Mouse (Mus musculus) CD4-positive, CD25-positive, alpha-beta regulatory T cell, adult 9 weeks (primary cell): ENCODE results near the gene Tbc1d12. TPM values are rescaled to one million over a fixed set of nuclear protein-coding genes. Genes with fewer than 3 reads are reported as not detected.

Source experiments
- polyA plus RNA-seq: library from polyadenylated mRNA; unstranded; fragments of 100-300 nt; shearing (Covaris generic); gene quantifications from one replicate; pipeline ENCODE4 v1.2.1, GENCODE M21; 2017

Tbc1d12 gene
- polyA plus RNA-seq: 0.42 TPM

DNA sequence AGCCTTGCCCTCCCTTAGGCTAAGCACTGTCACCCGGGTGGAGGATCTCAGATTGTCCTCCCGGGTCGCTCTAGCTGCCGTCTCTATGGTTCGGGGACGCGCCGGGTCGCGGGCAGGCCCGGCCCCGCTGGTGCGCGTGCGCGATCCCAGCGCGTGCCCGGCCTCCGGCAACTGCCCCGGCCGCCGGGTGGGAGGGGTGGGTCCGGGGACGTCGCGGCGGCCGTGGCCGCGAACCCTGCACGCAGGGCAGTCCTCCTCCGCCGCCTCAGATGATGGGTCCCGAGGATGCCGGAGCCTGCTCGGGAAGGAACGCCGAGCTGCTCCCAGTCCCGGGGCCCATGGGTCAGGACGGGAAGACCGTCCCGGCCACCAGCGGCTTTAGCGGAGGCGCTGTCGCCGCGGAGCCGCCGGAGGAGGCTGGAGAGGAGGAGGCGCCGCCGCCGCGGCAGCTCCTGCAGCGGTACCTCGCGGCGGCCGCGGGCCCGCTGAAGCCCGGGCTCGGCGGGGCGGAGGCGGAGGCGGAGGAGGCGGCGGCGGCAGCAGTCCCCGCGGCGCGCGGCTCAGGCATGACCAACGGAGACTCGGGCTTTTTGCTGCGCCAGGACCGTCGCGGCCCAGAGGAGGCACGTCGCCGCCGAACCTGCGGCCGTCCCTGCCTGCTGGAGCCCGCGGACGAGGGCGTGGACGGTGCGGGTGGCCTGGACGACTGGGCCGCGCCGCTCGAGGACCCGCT is at the start of gene Tbc1d12:
Gene Tbc1d12 (plus strand): TSS at position 142 of the 733 bp plus-strand sequence.

DNA sequence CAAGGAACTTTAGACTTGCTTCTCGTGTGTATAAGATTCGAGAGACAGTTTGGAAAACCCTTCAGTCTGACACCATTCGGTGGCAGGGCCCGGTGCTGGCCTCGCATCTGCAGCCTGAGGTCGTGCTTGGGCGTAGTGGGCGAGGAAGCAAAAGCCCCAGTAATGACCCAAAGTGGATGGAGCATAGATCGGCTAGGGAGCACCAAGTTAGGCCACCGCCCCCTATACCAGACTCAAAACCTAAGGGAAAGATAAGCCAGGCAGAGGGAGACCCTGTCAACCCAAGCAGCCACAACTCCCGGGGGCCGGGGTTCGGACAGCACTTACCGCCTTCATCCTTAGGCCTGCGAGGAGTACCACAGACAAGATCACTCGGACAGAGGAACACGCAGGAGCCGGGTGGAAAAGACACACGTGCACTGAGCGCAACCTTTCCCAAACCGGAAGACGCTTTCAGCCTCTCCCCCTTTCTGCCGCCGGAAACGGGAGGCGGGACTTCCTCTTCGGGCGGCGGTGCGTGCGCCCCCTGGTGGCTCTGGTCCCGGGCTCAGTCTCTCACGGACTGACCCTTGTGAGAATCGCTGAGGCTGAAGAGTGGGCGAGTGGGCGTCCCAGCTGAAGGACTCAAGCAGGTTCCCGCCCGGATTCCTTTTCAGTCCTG is 17.5 kb upstream of the Tbc1d12 start, which contains the start of gene Noc3l:
Gene Noc3l (minus strand): TSS at position 472 of the 661 bp plus-strand sequence.

DNA sequence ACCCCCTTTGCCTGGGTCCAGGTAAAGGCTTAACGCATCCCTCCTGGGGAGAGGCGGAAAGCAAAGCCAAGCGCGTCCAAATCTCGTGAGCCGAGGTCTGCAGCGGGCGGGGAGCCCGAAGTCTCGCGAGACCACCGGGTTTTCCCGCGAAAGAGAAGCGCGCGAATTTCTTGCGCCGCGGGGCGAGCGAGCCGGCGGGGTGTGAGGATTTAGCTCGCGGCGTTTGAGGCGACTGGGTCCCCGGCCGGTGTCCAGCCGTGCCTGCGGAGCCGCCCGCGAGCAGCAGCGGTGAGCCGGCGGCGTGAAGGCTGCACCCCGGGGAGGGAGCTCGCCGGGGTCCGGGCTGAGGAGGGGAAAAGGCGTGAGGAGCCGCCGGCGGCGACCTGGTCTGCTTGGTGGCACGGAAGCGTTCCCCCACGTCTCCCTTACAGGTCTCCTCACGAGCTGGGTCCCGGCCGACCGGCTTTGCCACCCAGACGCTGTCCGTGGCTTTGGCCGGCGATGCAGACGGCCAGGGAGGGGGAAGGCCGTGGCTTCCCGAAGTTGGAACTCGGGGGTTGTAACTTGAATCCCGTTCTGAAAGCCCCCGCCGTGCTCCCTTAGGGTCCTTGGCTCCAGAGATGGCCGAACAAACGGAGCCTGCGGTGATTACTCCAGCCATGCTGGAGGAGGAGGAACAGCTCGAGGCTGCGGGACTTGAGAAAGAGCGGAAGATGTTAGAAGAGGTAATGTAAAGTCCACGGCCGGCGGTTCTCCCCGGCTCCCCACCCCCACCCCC is 94.6 kb downstream of the Tbc1d12 start, which contains the start of gene Hells:
Gene Hells (plus strand): TSS at position 128 of the 778 bp plus-strand sequence.

Other genes starting within 250 kb of the Tbc1d12 start
- gene Noc3l, start 17.3 kb upstream of the Tbc1d12 start, polyA plus RNA-seq: 13.8 TPM
- gene Hells, start 94.3 kb downstream of the Tbc1d12 start, polyA plus RNA-seq: 11.6 TPM
- not detected for gene Cyp2c55, start 170.4 kb downstream of the Tbc1d12 start, polyA plus RNA-seq
- not detected for gene Cyp2c65, start 224.4 kb downstream of the Tbc1d12 start, polyA plus RNA-seq